10 mouse cellular contexts compared by ENCODE assay signal in the genomic region with DNA sequence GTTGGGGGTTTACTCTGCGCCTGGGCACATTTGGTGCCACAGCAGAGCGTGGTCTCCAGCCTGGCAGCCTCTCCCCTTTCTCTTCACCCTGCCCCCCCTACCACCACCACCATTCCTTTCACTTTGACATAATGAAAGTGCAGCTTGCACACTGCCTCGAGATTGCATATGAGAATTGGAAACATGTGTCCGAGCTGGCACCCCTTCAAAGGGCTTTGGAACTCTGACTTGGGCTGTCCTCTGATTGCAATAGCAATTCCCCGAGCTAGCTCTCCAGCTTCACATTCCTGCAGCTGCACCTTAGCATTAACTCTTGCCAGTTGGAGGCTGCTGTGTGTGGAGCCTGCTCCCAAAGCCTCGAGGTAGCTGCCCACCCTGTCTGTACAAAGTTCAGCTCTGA. TPM values are rescaled to one million over a fixed set of nuclear protein-coding genes. Genes with fewer than 3 reads are reported as not detected.
DNase-seq lines count a peak whose midpoint lies in the region; ATAC-seq lines count a peak whose summit lies in the region.
"Had no signal": no experiment of that assay in that cellular context is flagged by ENCODE, and none has a peak within 500 bp of the region (broad histone marks: within the 10 kb centered on the region; RNA-seq: fewer than 3 reads in every experiment).

No protein-coding gene starts in this region.

- no peaks in the 10 kb centered on the region for H3K36me3 ChIP-seq in hindbrain, embryonic 14.5 days (replicated peaks; ENCODE audit: control insufficient read depth, insufficient read depth)
- H3K36me3 ChIP-seq in stomach, embryonic 14.5 days (ENCODE audit: control insufficient read depth, insufficient read depth, low read length) = no peaks in the 10 kb centered on the region
- H3K36me3 ChIP-seq: G1E; hindbrain, embryonic 15.5 days had no signal

- H3K27ac ChIP-seq in hindbrain, embryonic 14.5 days = no peak overlapping the region
- no peak overlapping the region for H3K27ac ChIP-seq in stomach, embryonic 14.5 days (ENCODE audit: low read length)
- H3K27ac ChIP-seq: hindbrain, embryonic 15.5 days had no signal

- no peak for ATAC-seq in hindbrain, embryonic 14.5 days (ENCODE audit: low FRiP score)
- 0 out of 2 replicates have a peak, but pooled peaks have one; percentile 6 for ATAC-seq in stomach, embryonic 14.5 days (ENCODE audit: insufficient number of reproducible peaks, insufficient read depth, low FRiP score, low read depth)
- ATAC-seq in monocyte, adult 5-6 weeks (replicated peaks; ENCODE audit: insufficient number of reproducible peaks, low FRiP score, low TSS enrichment, poor library complexity, severe bottlenecking) = no peak

- no peak overlapping the region for H3K4me2 ChIP-seq in hindbrain, embryonic 14.5 days (replicated peaks)
- no peak overlapping the region for H3K4me2 ChIP-seq in stomach, embryonic 14.5 days (replicated peaks; ENCODE audit: low read depth, low read length)
- H3K4me2 ChIP-seq: hindbrain, embryonic 15.5 days had no signal

- WGBS in hindbrain, embryonic 14.5 days = 72% methylated on average over 6 of the region's 6 CpGs
- WGBS in stomach, embryonic 14.5 days = 57% methylated on average over 6 of the region's 6 CpGs

- no peaks in the 10 kb centered on the region for H3K27me3 ChIP-seq in hindbrain, embryonic 14.5 days (ENCODE audit: control insufficient read depth, insufficient read depth, low read length)
- H3K27me3 ChIP-seq in stomach, embryonic 14.5 days (ENCODE audit: control insufficient read depth, insufficient read depth, low read length) = no peaks in the 10 kb centered on the region
- H3K27me3 ChIP-seq: hindbrain, embryonic 15.5 days had no signal

- peak; percentile 14 for DNase-seq in left cerebral cortex, postnatal 4 days
- DNase-seq in left cerebral cortex, adult 18-20 months (ENCODE audit: low spot score in 2 of 2) = no peak
- peak; percentile 78 for DNase-seq in forelimb bud, embryonic 11.5 days (ENCODE audit: low read depth, low spot score)
- DNase-seq in hindbrain, embryonic 14.5 days (ENCODE audit: low spot score) = peak; percentile 27
- DNase-seq in left cerebral cortex, adult 8-10 months (ENCODE audit: low spot score in 2 of 2) = no peak
- DNase-seq in cerebellum, postnatal 25 days = no peak

- no peak overlapping the region for H3K4me3 ChIP-seq in hindbrain, embryonic 14.5 days (replicated peaks; ENCODE audit: low read length)
- H3K4me3 ChIP-seq in stomach, embryonic 14.5 days (ENCODE audit: low read depth, low read length) = no peak overlapping the region
- H3K4me3 ChIP-seq: hindbrain, embryonic 15.5 days had no signal

- no peaks in the 10 kb centered on the region for H3K9me3 ChIP-seq in hindbrain, embryonic 14.5 days (ENCODE audit: control insufficient read depth, low read length)
- H3K9me3 ChIP-seq in stomach, embryonic 14.5 days (ENCODE audit: control insufficient read depth, low read depth, low read length) = no peaks in the 10 kb centered on the region
- H3K9me3 ChIP-seq: G1E; hindbrain, embryonic 15.5 days had no signal

- intact Hi-C loops in left cerebral cortex, postnatal 4 days (cut with DNase I) = no loop called here

- no peak overlapping the region for H3K9ac ChIP-seq in hindbrain, embryonic 14.5 days
- H3K9ac ChIP-seq in stomach, embryonic 14.5 days (replicated peaks; ENCODE audit: low read depth, low read length) = no peak overlapping the region
- H3K9ac ChIP-seq: hindbrain, embryonic 15.5 days had no signal

- no peaks in the 10 kb centered on the region for H3K4me1 ChIP-seq in hindbrain, embryonic 14.5 days (replicated peaks; ENCODE audit: control insufficient read depth, insufficient read depth, low read length)
- H3K4me1 ChIP-seq in stomach, embryonic 14.5 days (ENCODE audit: control insufficient read depth, insufficient read depth, low read length) = no peaks in the 10 kb centered on the region
- H3K4me1 ChIP-seq: hindbrain, embryonic 15.5 days had no signal

RNA-seq across cellular contexts. Expression of a gene that starts 56.8 kb away (rescaled TPM):
- 1 to 10 TPM; 1.4 to 2.3 TPM for total RNA-seq in left cerebral cortex, postnatal 4 days (2021)
- 1 to 10 TPM; 3.4 to 3.6 TPM for total RNA-seq in left cerebral cortex, adult 18-20 months (2021)
- 0.29 TPM in 2 replicates for polyA plus RNA-seq in hindbrain, embryonic 14.5 days (2014; fragmentation: Nextera tagmentation; extraction: Ambion mirVana)
- polyA plus RNA-seq in stomach, embryonic 14.5 days (2014; fragmentation: Nextera tagmentation; extraction: Ambion mirVana) = 6.4 and 7.6 TPM in 2 replicates
- 1 to 10 TPM; 2.7 to 4.0 (median 3.4) TPM for total RNA-seq in left cerebral cortex, adult 8-10 months (2022)
- not detected in 3 replicates for total RNA-seq in monocyte, adult 5-6 weeks (2017)
- polyA plus RNA-seq: G1E had no signal

Comparison
In these comparisons a context has a peak if more than half of its experiments do, and no peak if none do; other contexts are left out.
1. DNase-seq: peak in left cerebral cortex, postnatal 4 days (single experiment), forelimb bud, embryonic 11.5 days (single experiment) and hindbrain, embryonic 14.5 days (single experiment); none in left cerebral cortex, adult 18-20 months (0 of 2), left cerebral cortex, adult 8-10 months (0 of 2) and cerebellum, postnatal 25 days (0 of 2).